Mouse (Mus musculus) neutrophil, adult 59 days (primary cell): ENCODE results near the gene Clcn5. TPM values are rescaled to one million over a fixed set of nuclear protein-coding genes. Genes with fewer than 3 reads are reported as not detected.

Experiments
- total RNA-seq, 2 experiments: library from RNA; stranded (reverse); gene quantifications; 1 replicate in 1 of 2; 2 replicates in 1 of 2; pipeline ENCODE4 v1.2.4; 2023

Clcn5 gene
- total RNA-seq, result 10 to 100 TPM; 12.2 to 13.0 TPM

DNA sequence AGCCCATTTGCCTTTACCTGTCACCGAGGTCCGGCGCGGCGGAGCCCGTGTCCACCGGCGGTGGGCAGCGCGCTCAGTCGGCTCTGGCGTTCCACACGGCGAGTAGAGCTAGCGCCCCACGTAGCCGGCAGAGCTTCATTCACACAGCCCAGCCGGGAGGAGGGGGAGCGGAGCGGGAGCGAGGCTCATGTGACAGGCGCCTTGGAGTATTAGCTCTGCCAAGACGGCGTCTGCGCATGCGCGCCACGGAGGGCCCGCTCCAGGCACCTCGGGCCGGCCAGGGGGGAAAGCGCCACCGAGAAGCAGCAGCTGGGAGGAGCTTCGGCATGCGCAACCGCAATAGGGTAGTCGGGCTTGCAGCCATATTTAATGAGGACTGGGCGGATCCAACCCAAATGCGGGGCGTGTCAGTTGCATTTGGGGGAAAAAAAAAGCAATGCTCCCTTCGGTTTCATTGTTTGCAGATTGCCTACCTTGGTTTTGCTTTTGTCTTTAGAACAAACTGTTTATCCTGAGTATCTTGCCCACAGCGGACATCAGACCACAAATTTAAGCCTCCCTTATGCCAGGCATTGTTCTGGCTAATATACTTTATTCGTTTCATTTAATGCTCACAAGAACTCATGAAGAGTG is at the start of gene Clcn5:
Gene Clcn5 (minus strand): TSS at position 270 of the 633 bp plus-strand sequence.

Other genes with a start within 250 kb of the Clcn5 start
- gene Usp27x, start 56.5 kb upstream of the Clcn5 start, total RNA-seq, result under 1 TPM; 0.18 to 0.66 TPM